Mouse (Mus musculus) lung, adult 2 months (tissue): Measurements from ENCODE around the gene Efna3.

ENCODE experiments used
- CTCF ChIP-seq: fragments of 200-500 bp; IDR thresholded peaks from 2 replicates; pipeline ENCODE4 v1.5.1; 2011; ENCODE audit warnings: mild to moderate bottlenecking, low read length, control low read depth; ENCODE audit not compliant: insufficient read depth
- POLR2A ChIP-seq: fragments of 200-500 bp; IDR thresholded peaks from 2 replicates; pipeline ENCODE4 v1.6.1; 2011; ENCODE audit warnings: low read depth, mild to moderate bottlenecking, control low read depth, low read length, borderline replicate concordance; ENCODE audit errors: extremely low read depth

GRCm38 (mm10) chr3:89333053-89333452 is 10.3 kb upstream of the Efna3 start:
- TF ChIP-seq CTCF, result no peak
- TF ChIP-seq POLR2A, result no peak
